Mouse (Mus musculus) gastrocnemius, postnatal 4 days (tissue): Measurements from ENCODE around the gene Bckdha. TPM values are rescaled to one million over a fixed set of nuclear protein-coding genes. Genes with fewer than 3 reads are reported as not detected.

Experiments
- DNase-seq, 2 experiments: peaks; one replicate each; pipeline ENCODE4 v3.0.0; 2021 to 2022; ENCODE audit warnings: low spot score in 2 of 2, mixed read lengths in 2 of 2
- total RNA-seq, 2 experiments: library from RNA; stranded (reverse); gene quantifications; 2 replicates each; pipeline ENCODE4 v1.2.3; 2021

Bckdha gene
- total RNA-seq, 2 experiments from 2014 or later: 55.6 to 55.8 TPM

- DNase-seq: no peak
Observed at GRCm38 (mm10) chr7:25683474-25684180, 24.8 kb upstream of the Bckdha start.

DNA sequence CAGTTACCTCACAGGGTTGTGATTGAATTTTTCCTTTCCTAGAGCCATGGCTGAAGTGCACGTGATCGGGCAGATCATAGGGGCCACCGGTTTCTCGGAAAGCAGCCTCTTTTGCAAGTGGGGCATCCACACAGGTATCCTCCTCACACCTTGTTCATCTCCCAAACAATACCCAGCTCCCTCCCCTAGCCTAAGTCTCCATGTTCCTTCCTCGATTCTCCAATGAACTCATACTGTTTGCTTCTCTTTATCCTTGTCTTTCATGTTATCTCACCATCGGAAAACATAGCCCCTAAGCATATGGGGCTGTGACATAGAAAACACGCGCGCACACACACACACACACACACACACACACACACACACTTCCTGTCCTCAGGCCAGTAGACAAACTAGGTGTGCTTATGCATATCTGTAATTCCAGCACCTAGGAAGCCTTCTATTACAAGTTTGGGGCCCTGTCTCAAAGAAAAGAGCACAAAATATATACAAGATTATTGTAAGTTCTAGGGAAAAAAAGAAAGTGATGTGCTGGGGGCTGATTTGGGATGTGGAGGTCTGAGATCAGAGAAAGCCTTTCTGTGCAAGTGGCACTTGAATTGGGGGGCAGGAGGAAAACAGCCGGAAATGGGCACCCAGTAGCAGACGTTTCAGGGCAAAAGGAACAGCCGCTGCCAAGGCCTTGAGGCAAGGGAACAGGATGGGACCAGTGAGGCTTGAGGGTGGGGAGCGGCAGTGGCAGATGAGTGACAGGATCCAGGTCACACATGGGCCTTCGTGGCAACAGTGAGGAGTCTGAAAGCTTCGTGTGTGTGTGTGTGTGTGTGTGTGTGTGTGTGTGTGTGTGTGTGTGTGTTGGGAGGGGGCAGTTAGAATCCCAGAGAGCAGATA lies 22.8 kb upstream of the Bckdha start:
- DNase-seq: no peak

DNA sequence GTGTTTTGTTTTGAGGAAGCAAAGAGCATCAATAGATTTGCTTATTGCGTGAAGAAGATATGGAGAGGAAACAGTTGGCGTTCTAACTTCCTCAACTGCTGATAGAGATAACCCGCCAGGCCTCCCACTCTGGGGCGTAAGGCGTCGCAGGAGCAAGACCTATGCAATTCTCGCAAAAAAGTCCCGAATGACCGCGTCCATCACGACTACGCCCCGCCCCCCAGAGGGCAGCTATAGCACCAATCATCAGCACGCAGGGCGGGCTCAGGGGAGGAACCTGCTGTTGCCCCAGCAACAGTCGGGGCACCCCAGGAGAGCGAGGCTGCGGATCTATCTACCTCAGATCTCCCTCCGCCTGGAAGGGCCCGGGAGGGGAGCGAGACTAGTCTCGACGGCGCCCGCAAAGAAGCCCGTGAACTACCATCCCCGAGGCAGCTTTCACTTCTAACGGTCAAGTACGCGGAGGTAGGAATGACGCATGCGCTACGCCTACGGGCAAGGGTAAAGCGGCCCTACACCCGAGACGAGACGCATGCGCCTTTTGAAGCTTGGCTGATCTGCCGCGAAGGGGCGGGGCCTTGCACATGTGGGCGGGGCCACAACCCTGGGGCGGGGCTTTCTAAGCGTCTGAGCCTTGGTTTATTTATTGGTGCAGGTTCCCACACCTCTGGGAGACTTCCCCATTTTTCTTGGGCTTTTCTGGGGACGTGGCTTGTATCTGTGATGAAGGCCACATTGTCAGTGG lies 21.9 kb upstream of the Bckdha start, which contains the start of gene B9d2:
B9d2 (plus strand) TSS at position 267 of the 745 bp plus-strand sequence.
- peak; percentile 86 to 94 for DNase-seq

GRCm38 (mm10) chr7:25679971-25680370 lies 21.2 kb upstream of the Bckdha start:
- no peak for DNase-seq

DNA sequence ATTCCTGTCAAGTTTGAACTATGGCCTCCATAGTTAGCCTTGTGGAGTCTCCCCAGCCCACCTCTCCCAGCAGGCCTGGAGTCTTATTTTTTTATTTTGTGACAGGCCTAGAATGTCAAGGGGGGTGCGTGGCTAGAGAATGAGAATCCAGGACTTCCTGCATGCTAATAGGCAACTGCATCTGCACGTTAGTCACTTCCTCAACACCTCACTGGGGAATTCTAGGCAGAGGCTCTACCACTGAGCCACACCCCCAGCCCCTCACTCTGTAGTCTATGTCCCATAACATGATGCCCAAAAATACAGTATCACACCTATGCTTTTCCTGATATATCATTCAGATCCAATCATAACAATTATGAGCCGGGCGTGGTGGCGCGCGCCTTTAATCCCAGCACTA lies 18.2 kb upstream of the Bckdha start:
- DNase-seq: no peak

DNA sequence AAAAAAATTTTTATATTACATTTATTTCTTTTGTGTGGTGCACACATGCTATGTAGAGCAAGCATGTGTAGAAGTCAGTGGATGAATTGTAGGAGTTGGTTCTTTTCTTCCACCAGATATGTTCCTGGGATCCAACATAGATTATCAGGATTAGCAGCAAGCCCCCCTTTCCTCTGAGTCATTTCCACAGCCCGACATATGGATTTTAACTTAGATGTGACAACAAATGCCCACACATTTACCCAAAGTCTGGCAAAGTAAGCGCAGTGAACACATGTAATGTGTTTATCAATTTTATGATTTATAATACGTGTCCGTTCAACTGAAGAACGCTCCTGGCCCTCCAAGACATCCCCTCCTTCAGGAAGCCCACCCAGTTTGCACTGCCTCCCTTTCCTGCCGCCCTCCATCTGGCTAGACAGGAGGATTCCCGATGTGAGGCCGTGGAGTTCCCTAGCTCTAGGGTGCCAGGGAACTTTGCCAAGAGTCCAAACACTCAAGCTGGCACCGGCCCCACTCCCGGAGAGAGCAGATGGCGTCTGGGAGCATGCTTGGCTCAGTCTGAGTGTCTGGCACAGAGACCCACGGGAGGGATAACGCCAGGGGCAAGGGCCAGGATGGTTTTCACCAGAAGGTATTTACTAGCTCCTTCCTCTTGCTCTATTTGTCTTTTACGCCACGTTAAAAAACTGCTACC lies 17.5 kb upstream of the Bckdha start:
- DNase-seq: peak; percentile 70 to 84

DNA sequence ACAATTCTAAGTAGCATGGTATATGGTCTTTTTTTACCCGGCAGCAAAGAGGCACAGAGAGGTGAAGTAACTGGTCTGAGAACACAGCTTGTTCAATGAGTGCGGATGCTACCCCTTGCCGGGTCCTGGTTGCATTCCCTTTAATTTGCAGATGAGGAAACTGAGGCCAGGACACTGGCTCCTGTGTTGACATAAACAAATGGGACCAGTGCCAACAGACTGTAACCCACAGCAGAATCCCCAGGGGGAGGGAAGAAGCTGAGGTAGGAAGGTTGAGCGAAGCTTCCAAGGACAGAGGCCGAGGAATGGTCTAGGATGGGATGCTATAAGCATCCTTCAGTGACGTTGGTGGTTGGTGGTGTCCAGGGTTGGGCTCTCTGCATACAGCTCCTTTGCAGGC lies 16.6 kb upstream of the Bckdha start:
- no peak for DNase-seq

GRCm38 (mm10) chr7:25674719-25675300 lies 16.0 kb upstream of the Bckdha start, which contains the start of gene Tmem91:
Tmem91 (minus strand) TSS chr7:25675166.
- DNase-seq: no peak

DNA sequence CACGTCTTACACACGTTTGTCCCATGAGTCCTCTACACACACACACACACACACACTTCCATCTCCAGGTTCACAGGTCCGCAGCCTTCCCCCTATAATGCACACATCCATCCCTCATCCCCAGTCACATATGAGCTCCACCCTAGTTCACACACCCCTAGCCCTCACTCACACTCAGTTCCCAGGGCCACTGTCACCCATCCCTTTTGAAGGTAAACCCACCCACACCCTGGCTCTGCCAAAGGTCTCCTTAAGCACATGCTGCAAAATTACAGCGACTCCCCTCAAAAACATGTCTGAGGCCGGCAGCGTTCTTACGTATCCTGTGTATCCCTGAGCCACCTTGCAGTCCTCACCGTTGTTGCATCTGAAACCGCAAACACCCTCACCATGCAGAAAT lies 15.5 kb upstream of the Bckdha start:
- DNase-seq: no peak

DNA sequence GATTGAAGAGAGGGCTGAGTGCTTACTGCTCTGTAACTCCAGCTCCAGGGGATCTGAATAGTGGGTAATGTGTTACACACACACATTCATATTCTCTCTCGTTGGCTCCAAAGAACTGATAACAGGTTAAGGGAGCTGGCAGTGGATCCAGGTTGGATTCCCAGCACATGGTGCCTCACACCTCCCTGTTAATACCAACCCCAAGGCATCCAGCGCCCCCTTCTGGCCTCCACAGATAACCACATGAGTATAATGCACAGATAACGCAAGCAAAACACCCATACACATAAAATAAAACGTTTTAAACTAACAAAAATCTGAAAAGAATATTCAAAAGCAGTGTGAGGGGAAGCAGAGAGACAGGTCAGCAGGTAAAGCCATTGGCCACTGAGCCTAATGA lies 13.7 kb upstream of the Bckdha start:
- no peak for DNase-seq

- DNase-seq: no peak
Observed at GRCm38 (mm10) chr7:25671686-25672085, 12.9 kb upstream of the Bckdha start.

GRCm38 (mm10) chr7:25670096-25670495 lies 11.3 kb upstream of the Bckdha start:
- DNase-seq: no peak

- DNase-seq: no peak
Observed at GRCm38 (mm10) chr7:25669631-25670030, 10.8 kb upstream of the Bckdha start.

- no peak for DNase-seq
Observed at GRCm38 (mm10) chr7:25669158-25669557, 10.4 kb upstream of the Bckdha start.

DNA sequence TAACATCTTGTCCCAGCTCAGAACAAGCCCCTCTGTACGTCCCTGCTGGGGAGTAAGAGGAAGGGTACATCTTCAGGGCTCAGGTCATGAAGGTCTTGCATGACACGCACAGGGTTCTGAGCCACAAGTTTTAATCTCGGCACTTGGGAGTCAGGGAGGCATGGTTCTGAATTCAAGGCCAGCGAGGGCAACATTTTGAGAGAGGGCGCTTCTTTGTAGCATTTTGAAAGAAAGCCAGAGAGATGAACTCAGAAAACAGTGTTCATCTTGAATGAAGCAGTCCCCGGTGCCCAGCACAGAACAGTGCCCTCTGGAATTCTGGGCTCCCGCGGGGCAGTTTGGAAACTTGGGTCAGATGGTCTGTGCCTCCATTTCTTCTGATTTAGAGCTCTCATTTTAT lies 7.6 kb upstream of the Bckdha start:
- DNase-seq: no peak

DNA sequence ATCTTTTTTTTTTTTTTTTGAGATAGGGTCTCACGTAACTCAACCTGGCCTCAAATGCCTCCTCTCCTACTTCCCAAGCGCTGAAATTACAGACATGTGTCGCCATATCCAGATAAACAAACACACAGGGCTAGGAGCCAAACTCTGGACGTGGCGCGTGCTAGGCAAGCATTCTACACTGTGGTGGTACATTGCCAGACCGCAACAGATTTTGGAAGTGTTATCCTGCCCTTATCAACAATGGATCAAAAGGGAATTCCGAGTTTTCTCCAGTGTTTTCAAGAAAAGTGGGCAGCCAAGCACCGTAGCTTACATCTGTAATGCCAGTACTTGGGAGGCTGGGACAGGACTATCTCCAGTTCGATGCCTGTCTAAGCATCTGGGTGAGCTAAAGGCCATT lies 996 bp downstream of the Bckdha start:
- DNase-seq: no peak

GRCm38 (mm10) chr7:25655601-25656428 lies 3.0 kb downstream of the Bckdha start:
- DNase-seq: no peak

- DNase-seq: no peak
Observed at GRCm38 (mm10) chr7:25652244-25652759, 6.5 kb downstream of the Bckdha start.

DNA sequence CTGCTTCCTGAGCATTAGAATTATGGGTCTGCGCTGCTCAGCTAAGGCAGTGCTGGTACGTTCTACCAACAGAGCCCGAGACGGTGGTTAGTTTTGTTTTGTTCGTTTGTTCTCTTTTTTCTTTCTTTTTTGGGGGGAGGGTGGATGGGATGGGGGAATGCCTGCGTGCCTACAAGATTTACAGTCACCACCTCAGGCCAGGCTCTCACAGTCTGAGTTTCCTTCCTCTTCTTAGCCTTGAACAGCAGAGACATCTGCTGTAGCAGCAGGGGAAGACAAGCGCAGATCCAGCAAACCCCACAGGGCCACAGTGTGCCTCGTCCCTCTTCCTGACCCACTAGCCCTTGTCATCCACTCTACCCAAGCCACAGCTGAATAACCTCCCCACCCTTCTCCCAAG lies 7.5 kb downstream of the Bckdha start:
- no peak for DNase-seq
